Mouse (Mus musculus): ENCODE measurements around the gene Rbbp9. TPM values are rescaled to one million over a fixed set of nuclear protein-coding genes. Genes with fewer than 3 reads are reported as not detected.
A peak's percentile ranks its signal among the peaks of the same experiment; 100 is the strongest.
"Not testable (repeated sequence)": the region's sequence is repeated elsewhere in the genome, so short reads cannot be mapped to it uniquely, and the experiment has no call there.

The Rbbp9 gene
- polyA plus RNA-seq (2015; fragmentation: Nextera tagmentation; extraction: Ambion mirVana): 53.8 and 54.5 TPM in 2 replicates

DNA sequence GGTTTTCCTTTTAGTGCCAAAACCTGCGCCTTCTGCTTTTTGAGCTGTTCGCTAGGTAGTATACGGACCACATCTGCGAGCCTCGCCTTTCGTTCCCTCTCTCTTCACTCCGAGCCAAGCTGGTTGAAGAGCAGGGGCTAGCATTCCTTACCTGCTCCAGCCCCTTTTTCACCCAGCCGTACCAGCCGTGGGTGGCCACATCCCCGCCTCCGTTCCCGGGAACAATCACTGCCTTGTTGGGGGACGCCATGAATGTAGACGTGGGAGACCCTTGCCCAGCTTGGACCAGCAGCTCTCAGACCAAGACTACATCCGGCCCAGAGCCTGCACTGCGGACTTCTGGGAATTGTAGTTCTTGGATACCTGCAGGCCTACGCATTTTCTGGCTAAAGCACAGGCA is at the start of gene Rbbp9:
Gene Rbbp9 (minus strand): TSS at position 341 of the 400 bp plus-strand sequence.
- ATAC-seq: peak; percentile 98
- H3K27me3 ChIP-seq (replicated peaks; ENCODE audit: control insufficient read depth, insufficient read depth, low read length): no peaks in the 10 kb centered on the region
- WGBS: under 1% methylated on average over 17 of the region's 17 CpGs

DNA sequence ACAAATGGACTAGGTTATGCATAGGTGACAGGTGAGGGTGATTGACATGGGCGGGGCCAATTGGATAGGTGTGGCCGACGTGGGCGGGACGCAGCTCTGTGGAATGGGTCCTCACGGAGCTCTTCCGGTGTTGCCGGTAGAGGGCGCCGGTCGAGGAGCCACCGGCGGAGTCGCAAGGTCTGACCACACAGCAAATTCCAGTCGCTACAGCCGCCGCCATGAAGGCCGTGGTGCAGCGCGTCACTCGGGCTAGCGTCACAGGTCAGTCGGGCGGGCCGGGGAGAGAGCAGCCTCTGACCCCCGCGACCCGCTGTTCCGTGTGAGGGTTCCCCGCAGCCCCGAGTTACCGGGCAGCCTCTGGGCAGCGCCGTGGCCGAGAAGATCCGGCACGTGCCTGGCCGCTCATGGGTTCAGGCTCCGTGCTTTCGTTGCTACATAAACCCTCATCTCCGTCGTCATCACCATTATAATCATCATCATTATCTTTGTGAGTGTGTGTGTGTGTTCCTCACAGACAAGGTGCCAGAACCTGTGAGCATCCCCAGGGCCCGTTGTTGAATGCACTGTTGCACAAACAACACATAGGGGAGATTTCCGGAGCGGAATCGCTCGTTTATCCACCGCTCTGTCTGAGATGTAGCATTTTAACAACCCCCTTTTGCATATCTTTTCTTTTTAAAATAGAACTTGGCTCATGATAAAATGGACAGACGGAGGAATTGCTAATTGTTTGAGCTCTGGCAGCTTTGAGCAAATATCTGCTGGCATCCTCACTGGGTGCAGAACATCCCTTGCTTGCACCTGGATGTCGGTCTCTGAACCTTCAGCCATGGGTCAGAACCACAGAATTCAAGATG is 49.4 kb upstream of the Rbbp9 start, which contains the start of gene Dtd1:
Gene Dtd1 (plus strand): TSS at position 67 of the 857 bp plus-strand sequence.
- 1% methylated on average over 44 of the region's 50 CpGs for WGBS
- peak; percentile 94 for ATAC-seq
- Histone ChIP-seq H3K27ac (ENCODE audit: low read depth, low read length) (peak within 1 kb of the TSS; percentile 86), H3K4me1 (ENCODE audit: control insufficient read depth, insufficient read depth, low read depth, low read length) (peaks cover 8% of the 10 kb centered on the region), H3K9ac (ENCODE audit: low read depth, low read length) (peak within 1 kb of the TSS; percentile 91), H3K4me3 (ENCODE audit: low read length) (peak within 1 kb of the TSS; percentile 77), H3K4me2 (ENCODE audit: low read length) (peak within 1 kb of the TSS; percentile 70), H3K36me3 (ENCODE audit: control insufficient read depth, insufficient read depth, low read length) (peaks cover 10% of the 10 kb centered on the region; the same call in 1 of the 2 replicates), H3K9me3 (ENCODE audit: control insufficient read depth, low read length) (no peaks in the 10 kb centered on the region), H3K27me3 (replicated peaks; ENCODE audit: control insufficient read depth, insufficient read depth, low read length) (no peaks in the 10 kb centered on the region)

More for the DNA sequence above, at the start of gene Rbbp9:
- Histone ChIP-seq H3K9ac (ENCODE audit: low read depth, low read length) (peak within 1 kb of the TSS; percentile 93), H3K27ac (ENCODE audit: low read depth, low read length) (peak within 1 kb of the TSS; percentile 86), H3K36me3 (ENCODE audit: control insufficient read depth, insufficient read depth, low read length) (peaks cover 6% of the 10 kb centered on the region), H3K4me3 (ENCODE audit: low read length) (peak within 1 kb of the TSS; percentile 82), H3K9me3 (ENCODE audit: control insufficient read depth, low read length) (no peaks in the 10 kb centered on the region), H3K4me1 (ENCODE audit: control insufficient read depth, insufficient read depth, low read depth, low read length) (peaks cover 8% of the 10 kb centered on the region), H3K4me2 (ENCODE audit: low read length) (peak within 1 kb of the TSS; percentile 64)

DNA sequence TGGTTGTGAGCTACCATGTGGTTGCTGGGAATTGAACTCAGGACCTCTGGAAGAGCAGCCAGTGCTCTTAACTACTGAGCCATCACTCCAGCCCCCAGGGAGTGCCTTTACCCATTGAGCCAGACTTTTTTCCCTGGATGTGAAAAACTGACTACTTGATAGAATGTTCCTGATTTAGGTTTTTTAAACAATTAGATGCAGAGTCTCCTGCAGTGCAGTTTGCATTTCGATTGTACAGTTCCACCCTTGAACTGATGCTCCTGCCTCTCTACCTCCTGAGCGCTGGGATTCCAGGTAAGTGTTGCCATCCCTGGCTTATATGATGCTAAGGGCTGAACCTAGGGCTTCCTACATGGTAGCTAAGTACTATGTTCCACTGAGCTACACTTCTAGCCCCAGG is 47.3 kb upstream of the Rbbp9 start:
- 61% methylated on average over 2 of the region's 2 CpGs for WGBS
- Histone ChIP-seq H3K9ac (ENCODE audit: low read depth, low read length) (no peak overlapping the region), H3K9me3 (ENCODE audit: control insufficient read depth, low read length) (no peaks in the 10 kb centered on the region), H3K4me1 (ENCODE audit: control insufficient read depth, insufficient read depth, low read depth, low read length) (peaks cover 12% of the 10 kb centered on the region), H3K4me3 (ENCODE audit: low read length) (no peak overlapping the region), H3K27me3 (replicated peaks; ENCODE audit: control insufficient read depth, insufficient read depth, low read length) (no peaks in the 10 kb centered on the region), H3K27ac (ENCODE audit: low read depth, low read length) (no peak overlapping the region), H3K36me3 (ENCODE audit: control insufficient read depth, insufficient read depth, low read length) (0 out of 2 replicates have a peak, but pooled peaks cover 4% of the 10 kb centered on the region), H3K4me2 (ENCODE audit: low read length) (no peak overlapping the region)
- ATAC-seq: no peak

DNA sequence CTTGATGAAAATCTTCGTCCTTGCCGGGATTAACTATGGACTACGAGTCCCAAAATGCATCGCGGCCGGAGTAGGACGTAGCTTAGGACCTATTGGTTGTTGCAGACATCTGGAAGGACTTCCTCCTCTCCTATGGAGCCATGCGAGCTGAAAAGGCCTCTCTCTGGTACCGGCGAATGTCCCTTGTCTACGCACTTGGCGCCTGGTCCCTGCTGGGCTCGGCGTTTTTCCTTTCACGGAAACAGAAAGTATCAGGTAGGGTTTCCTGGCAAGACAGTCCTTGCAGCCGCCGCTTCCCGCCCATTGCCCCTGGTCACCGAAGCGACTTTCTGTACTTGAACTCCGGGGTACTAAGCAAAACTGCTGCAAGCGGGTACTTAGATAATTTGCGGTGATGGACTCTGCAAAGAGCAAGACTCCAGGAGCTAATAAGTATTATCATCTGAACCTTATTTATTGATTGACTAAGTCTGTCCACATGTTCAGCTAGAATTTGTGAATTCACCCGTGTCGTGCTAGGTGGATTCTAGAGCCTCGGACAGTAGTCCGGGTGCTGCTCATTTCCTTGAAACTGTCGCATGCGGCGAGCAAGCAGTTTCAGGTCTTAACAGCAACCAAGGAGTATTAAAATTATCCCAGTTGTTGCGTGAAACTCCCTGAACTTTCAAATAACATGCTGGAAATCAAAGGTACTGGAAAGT is 43.4 kb upstream of the Rbbp9 start, which contains the start of gene Smim26:
Gene Smim26 (plus strand): TSS at position 104 of the 701 bp plus-strand sequence.
- Histone ChIP-seq H3K27me3 (replicated peaks; ENCODE audit: control insufficient read depth, insufficient read depth, low read length) (no peaks in the 10 kb centered on the region), H3K27ac (ENCODE audit: low read depth, low read length) (peak within 1 kb of the TSS; percentile 40; the same call in 1 of the 2 replicates), H3K36me3 (ENCODE audit: control insufficient read depth, insufficient read depth, low read length) (peaks cover 7% of the 10 kb centered on the region; the same call in 1 of the 2 replicates), H3K9me3 (ENCODE audit: control insufficient read depth, low read length) (no peaks in the 10 kb centered on the region), H3K9ac (ENCODE audit: low read depth, low read length) (peak within 1 kb of the TSS; percentile 72), H3K4me1 (ENCODE audit: control insufficient read depth, insufficient read depth, low read depth, low read length) (peaks cover 4% of the 10 kb centered on the region; the same call in 1 of the 2 replicates), H3K4me3 (ENCODE audit: low read length) (peak within 1 kb of the TSS; percentile 65), H3K4me2 (ENCODE audit: low read length) (peak within 1 kb of the TSS; percentile 70)
- ATAC-seq: peak; percentile 98
- WGBS: 2% methylated on average over 31 of the region's 31 CpGs

DNA sequence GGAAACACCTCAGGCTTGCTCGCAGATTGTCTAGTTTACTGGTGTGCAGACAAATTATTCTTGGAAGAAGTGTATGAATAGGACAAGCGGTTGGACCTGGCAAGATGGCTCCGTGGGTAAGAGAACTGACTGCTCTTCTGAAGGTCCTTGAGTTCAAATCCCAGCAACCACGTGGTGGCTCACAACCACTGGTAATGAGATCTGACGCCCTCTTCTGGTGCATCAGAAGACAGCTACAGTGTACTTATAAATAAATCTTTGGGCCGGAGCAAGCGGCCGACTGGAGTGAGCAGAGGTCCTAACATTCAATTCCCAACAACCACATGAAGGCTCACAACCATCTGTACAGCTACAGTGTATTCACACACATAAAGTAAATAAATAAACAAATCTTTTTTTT is 42.4 kb upstream of the Rbbp9 start:
- H3K36me3 ChIP-seq (ENCODE audit: control insufficient read depth, insufficient read depth, low read length): peaks cover 16% of the 10 kb centered on the region
- not testable (repeated sequence) for ATAC-seq; H3K4me3 ChIP-seq (ENCODE audit: low read length); H3K9ac ChIP-seq (ENCODE audit: low read depth, low read length); H3K27me3 ChIP-seq (replicated peaks; ENCODE audit: control insufficient read depth, insufficient read depth, low read length); H3K27ac ChIP-seq (ENCODE audit: low read depth, low read length); H3K9me3 ChIP-seq (ENCODE audit: control insufficient read depth, low read length); H3K4me2 ChIP-seq (ENCODE audit: low read length); H3K4me1 ChIP-seq (ENCODE audit: control insufficient read depth, insufficient read depth, low read depth, low read length)
- 66% methylated on average over 8 of the region's 8 CpGs for WGBS

DNA sequence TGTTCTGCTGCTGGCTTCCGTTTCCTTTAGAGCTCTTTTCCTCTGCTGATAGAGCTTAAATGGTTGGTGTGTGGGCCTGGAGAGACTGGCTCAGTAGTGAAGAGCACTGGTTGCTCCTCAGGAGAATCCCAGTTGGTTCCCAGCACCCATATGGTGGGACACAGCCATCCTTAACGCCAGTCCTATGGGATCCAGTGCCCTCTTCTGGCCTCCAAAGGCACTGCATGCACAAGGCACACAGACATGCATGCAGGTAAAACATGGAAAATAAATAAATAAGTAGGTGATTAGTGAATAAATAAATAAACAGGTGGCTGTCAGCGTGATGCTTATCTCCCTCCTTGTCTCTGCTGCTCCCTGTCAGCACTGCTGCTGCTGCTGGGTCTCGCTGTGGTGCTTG is 38.1 kb upstream of the Rbbp9 start:
- Histone ChIP-seq H3K4me1 (ENCODE audit: control insufficient read depth, insufficient read depth, low read depth, low read length) (no peaks in the 10 kb centered on the region), H3K4me2 (ENCODE audit: low read length) (no peak overlapping the region), H3K9ac (ENCODE audit: low read depth, low read length) (no peak overlapping the region), H3K36me3 (ENCODE audit: control insufficient read depth, insufficient read depth, low read length) (peaks cover 39% of the 10 kb centered on the region), H3K27me3 (replicated peaks; ENCODE audit: control insufficient read depth, insufficient read depth, low read length) (no peaks in the 10 kb centered on the region), H3K27ac (ENCODE audit: low read depth, low read length) (no peak overlapping the region), H3K9me3 (ENCODE audit: control insufficient read depth, low read length) (no peaks in the 10 kb centered on the region), H3K4me3 (ENCODE audit: low read length) (no peak overlapping the region)
- ATAC-seq: no peak
- 88% methylated on average over 4 of the region's 4 CpGs for WGBS

DNA sequence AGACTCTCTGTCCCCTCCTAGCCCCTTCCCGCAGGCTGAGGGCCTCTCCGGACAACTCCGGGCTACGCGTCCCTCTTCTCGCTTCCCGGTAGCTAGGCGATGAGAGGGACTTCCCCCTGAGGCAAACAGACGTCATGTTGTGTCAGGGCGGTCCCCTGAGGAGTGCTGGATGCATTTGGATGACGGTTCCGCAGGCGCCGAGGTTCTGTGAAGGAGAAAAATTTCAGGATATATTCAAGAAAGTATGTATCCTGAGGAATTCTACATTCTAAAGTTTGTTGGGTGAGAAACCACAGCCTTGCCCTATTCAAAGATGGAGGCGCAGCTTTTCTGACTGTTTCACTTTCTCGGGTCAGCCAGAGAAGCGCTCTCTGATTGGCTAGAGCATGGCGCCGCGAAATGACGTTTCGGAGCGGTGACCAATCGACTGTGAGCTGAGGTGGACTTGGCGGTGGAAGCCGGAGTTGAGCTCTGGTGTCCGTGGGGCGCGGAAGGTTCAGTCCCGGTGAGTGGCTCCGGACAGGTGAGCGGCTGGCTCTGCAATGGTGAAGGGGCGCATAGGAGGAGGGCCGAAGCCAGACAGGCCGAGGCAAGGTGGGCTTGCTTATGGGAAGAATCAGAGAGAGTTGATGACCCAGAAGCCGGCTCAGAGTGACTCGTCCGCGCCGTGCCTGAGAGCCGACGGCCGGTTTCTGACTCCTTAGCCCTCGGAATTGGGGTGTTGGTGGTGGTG is 5.3 kb upstream of the Rbbp9 start, which contains the start of gene Sec23b:
Gene Sec23b (plus strand): TSS at position 410 of the 733 bp plus-strand sequence.
- Histone ChIP-seq H3K4me2 (ENCODE audit: low read length) (peak within 1 kb of the TSS; percentile 70), H3K4me1 (ENCODE audit: control insufficient read depth, insufficient read depth, low read depth, low read length) (peaks cover 12% of the 10 kb centered on the region), H3K4me3 (ENCODE audit: low read length) (peak within 1 kb of the TSS; percentile 93), H3K36me3 (ENCODE audit: control insufficient read depth, insufficient read depth, low read length) (no peaks in the 10 kb centered on the region; the same call in 1 of the 2 replicates), H3K27me3 (replicated peaks; ENCODE audit: control insufficient read depth, insufficient read depth, low read length) (no peaks in the 10 kb centered on the region), H3K27ac (ENCODE audit: low read depth, low read length) (peak within 1 kb of the TSS; percentile 71), H3K9me3 (ENCODE audit: control insufficient read depth, low read length) (no peaks in the 10 kb centered on the region), H3K9ac (ENCODE audit: low read depth, low read length) (peak within 1 kb of the TSS; percentile 81)
- WGBS: under 1% methylated on average over 44 of the region's 44 CpGs
- peak; percentile 99 for ATAC-seq

DNA sequence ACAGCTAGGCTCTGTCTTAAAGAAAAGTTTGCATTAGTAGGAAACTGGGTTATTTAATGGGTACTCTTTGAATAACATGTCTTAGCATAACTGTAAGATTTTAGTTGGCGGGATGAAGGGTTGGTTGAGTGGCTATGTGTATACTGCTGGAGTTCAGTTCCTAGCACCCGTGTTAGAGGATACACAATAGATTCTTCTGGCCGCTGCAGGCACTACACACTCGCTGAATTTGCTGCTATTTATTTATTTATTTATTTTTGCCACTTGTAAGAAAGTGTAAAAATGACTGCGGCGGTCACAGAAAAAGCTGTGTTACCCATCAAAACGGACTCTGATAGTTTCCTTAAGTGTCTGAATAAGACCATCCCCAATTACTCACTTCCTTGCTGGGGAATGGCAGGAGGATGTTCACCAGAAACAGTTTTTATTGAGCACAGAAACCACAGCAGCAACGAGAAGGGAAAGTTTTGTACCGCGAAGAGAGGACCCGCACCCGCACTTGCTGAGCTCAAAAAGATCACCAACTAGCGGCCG is 4.7 kb upstream of the Rbbp9 start:
- H3K36me3 ChIP-seq (ENCODE audit: control insufficient read depth, insufficient read depth, low read length): no peaks in the 10 kb centered on the region; the same call in 1 of the 2 replicates
- peak overlapping the region; percentile 93 for H3K4me3 ChIP-seq (ENCODE audit: low read length)
- H3K27me3 ChIP-seq (replicated peaks; ENCODE audit: control insufficient read depth, insufficient read depth, low read length): no peaks in the 10 kb centered on the region
- peak overlapping the region; percentile 71 for H3K27ac ChIP-seq (ENCODE audit: low read depth, low read length)
- no peak for ATAC-seq
- H3K9ac ChIP-seq (ENCODE audit: low read depth, low read length): peak overlapping the region; percentile 62
- H3K9me3 ChIP-seq (ENCODE audit: control insufficient read depth, low read length): no peaks in the 10 kb centered on the region
- peaks cover 12% of the 10 kb centered on the region for H3K4me1 ChIP-seq (ENCODE audit: control insufficient read depth, insufficient read depth, low read depth, low read length)
- peak overlapping the region; percentile 64 for H3K4me2 ChIP-seq (ENCODE audit: low read length)
- 2% methylated on average over 14 of the region's 14 CpGs for WGBS
